Mouse (Mus musculus) olfactory bulb, adult 2 months (tissue): ENCODE measurements around the gene Lgals2.

Experiments used
- CTCF ChIP-seq: fragments of 200-500 bp; IDR thresholded peaks from 2 replicates; pipeline ENCODE4 v1.5.1; 2012; ENCODE audit warnings: low read depth, mild to moderate bottlenecking, low read length, moderate library complexity; ENCODE audit not compliant: insufficient read depth
- POLR2A ChIP-seq: fragments of 200-500 bp; IDR thresholded peaks from 2 replicates; pipeline ENCODE4 v1.6.1; 2012; ENCODE audit warnings: mild to moderate bottlenecking, low read depth, low read length, moderate library complexity; ENCODE audit not compliant: insufficient read depth

- TF ChIP-seq CTCF (no peak), POLR2A (no peak)
These were observed 40.4 kb upstream of the Lgals2 start for GRCm38 (mm10) chr15:78895741-78896140.
